Mouse (Mus musculus): ENCODE results near the gene Dnm3. TPM values are rescaled to one million over a fixed set of nuclear protein-coding genes. Genes with fewer than 3 reads are reported as not detected.

Gene Dnm3
- total and polyA plus RNA-seq, 3 experiments, result not detected

DNA sequence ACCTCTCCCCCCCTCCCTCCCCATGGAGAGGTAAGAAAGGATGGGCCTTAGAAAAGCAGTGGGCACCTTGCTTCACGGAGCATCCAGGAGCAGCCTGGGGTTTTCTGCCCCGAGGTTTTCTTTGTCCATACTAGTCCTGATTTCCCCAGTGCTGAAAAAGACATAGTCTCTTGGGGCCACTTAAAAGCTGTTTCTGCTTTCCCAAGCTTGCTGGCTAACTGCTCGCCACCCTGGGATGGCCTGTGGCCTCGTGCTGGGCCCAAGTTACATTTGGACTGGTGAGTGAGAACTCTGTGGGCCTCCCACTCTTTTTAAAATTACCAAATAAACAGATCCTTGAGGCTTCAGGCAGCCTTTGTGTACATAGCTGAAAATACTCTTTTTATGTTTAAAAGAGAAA, 500.5 kb downstream of the Dnm3 start:
- no peak for DNase-seq (ENCODE audit: low read depth, low spot score)
- Histone ChIP-seq H3K9ac (ENCODE audit: control insufficient read depth, low read depth, low read length, poor library complexity, severe bottlenecking) (no peak overlapping the region), H3K27me3 (ENCODE audit: control insufficient read depth in 1 of 2, insufficient read depth in 2 of 2, low read length in 2 of 2) (peaks cover 4 to 6% of the 10 kb centered on the region in 2 experiments; a peak in 3 of 4 replicates)

DNA sequence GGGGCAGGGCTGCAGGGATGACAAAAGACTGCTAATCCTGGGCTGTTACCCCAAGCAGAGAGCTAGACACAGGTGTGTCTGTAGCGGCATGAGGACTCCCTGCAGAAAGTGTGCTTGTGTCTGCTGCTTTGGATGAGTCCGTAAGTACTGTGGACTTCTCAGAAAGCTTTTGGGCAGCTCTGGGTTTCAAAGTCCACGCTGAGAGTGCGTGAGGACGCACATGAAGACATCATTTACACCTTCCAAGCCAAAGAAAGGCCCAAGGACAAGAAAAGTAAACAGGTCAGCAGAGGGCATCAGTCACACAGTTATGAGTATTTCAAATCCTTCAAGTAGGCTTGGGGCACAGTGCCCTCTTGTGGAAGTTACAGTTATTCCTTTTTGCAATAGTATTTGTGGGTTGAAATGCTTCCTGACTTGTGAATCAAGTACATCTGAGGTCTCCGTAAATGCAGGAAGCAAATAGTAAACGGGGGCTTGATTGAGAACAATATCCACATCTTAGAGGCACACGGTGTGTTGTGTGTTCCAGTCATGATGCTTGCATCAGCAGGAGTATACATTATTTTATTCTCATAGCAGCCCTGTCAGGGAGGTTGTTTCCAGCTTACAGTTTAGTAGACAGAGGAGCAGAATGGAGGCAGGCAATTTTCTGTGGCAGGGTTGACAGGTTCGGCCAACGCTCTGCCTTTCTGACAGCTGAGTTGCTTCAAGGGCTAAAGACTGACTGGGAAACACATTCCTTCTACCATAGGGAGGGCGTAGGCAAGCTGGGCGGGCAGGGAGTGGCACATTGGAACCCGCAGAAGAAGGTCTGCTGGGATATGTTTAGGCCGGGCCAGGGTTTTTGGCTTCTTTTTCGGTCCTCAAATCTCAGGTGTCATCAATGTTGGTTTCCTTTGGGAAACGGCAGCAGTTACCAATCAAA, 501.3 kb downstream of the Dnm3 start:
- H3K36me3 ChIP-seq (ENCODE audit: control insufficient read depth in 1 of 2, insufficient read depth in 2 of 2, low read length in 2 of 2), result 0 out of 4 replicates have a peak, but pooled peaks cover 0 to 4% of the 10 kb centered on the region in 2 experiments
- no peak overlapping the region for H3K4me3 ChIP-seq (ENCODE audit: control insufficient read depth in 1 of 2, insufficient read depth in 1 of 2, low read depth in 2 of 2, low read length in 2 of 2)
- no peaks in the 10 kb centered on the region for H3K4me1 ChIP-seq (ENCODE audit: control insufficient read depth in 1 of 2, insufficient read depth in 2 of 2, low read length in 2 of 2)

More for the DNA sequence above, 500.5 kb downstream of the Dnm3 start:
- Histone ChIP-seq H3K9me3 (replicated peaks; ENCODE audit: insufficient read depth, low read length) (no peaks in the 10 kb centered on the region), H3K4me1 (ENCODE audit: control insufficient read depth in 1 of 2, insufficient read depth in 2 of 2, low read length in 2 of 2) (no peaks in the 10 kb centered on the region), H3K27ac (ENCODE audit: control insufficient read depth, low read depth, low read length) (no peak overlapping the region), H3K79me2 (ENCODE audit: control insufficient read depth, insufficient read depth, low read length, poor library complexity) (no peaks in the 10 kb centered on the region), H3K4me3 (ENCODE audit: control insufficient read depth in 1 of 2, insufficient read depth in 1 of 2, low read depth in 2 of 2, low read length in 2 of 2) (no peak overlapping the region), H3K36me3 (ENCODE audit: control insufficient read depth in 1 of 2, insufficient read depth in 2 of 2, low read length in 2 of 2) (0 out of 4 replicates have a peak, but pooled peaks cover 0 to 4% of the 10 kb centered on the region in 2 experiments)
- TF ChIP-seq ZC3H11A (IDR thresholded peaks at IDR 0.05; ENCODE audit: low read depth, low read length) (no peak), EP300 (IDR thresholded peaks at IDR 0.05; ENCODE audit: low read depth in 1 of 2, low read length in 2 of 2) (no peak), TCF12 (IDR thresholded peaks at IDR 0.05; ENCODE audit: low read depth, low read length) (no peak), USF2 (IDR thresholded peaks at IDR 0.05; ENCODE audit: borderline replicate concordance in 1 of 2, insufficient read depth in 1 of 2, low read depth in 1 of 2, low read length in 2 of 2) (no peak), RAD21 (IDR thresholded peaks at IDR 0.05; ENCODE audit: low read depth, low read length) (no peak), MAX (IDR thresholded peaks at IDR 0.05; ENCODE audit: low read length) (no peak), BHLHE40 (IDR thresholded peaks at IDR 0.05; ENCODE audit: borderline replicate concordance, low read depth, low read length) (no peak), TBP (IDR thresholded peaks at IDR 0.05; ENCODE audit: low read depth, low read length) (no peak), CTCF (IDR thresholded peaks at IDR 0.05 in 2 of 3, conservative IDR thresholded peaks at IDR 0.05 in 1 of 3; ENCODE audit: control insufficient read depth in 1 of 3, insufficient read depth in 1 of 3, low read depth in 2 of 3, low read length in 3 of 3, poor library complexity in 1 of 3, severe bottlenecking in 1 of 3) (no peak)

More for the DNA sequence above, 501.3 kb downstream of the Dnm3 start:
- Histone ChIP-seq H3K79me2 (ENCODE audit: control insufficient read depth, insufficient read depth, low read length, poor library complexity) (no peaks in the 10 kb centered on the region), H3K27ac (ENCODE audit: control insufficient read depth, low read depth, low read length) (no peak overlapping the region), H3K9ac (ENCODE audit: control insufficient read depth, low read depth, low read length, poor library complexity, severe bottlenecking) (no peak overlapping the region), H3K9me3 (replicated peaks; ENCODE audit: insufficient read depth, low read length) (no peaks in the 10 kb centered on the region), H3K27me3 (ENCODE audit: control insufficient read depth in 1 of 2, insufficient read depth in 2 of 2, low read length in 2 of 2) (peaks cover 2 to 4% of the 10 kb centered on the region in 2 experiments; a peak in 3 of 4 replicates)
- 0 out of 2 replicates have a peak, but pooled peaks have one; percentile 22 for TF ChIP-seq ZNF384 (IDR thresholded peaks at IDR 0.05; ENCODE audit: low read depth, low read length)
- peak; percentile 97 for TF ChIP-seq ZC3H11A (IDR thresholded peaks at IDR 0.05; ENCODE audit: low read depth, low read length)
- TF ChIP-seq CTCF (IDR thresholded peaks at IDR 0.05 in 2 of 3, conservative IDR thresholded peaks at IDR 0.05 in 1 of 3; ENCODE audit: control insufficient read depth in 1 of 3, insufficient read depth in 1 of 3, low read depth in 2 of 3, low read length in 3 of 3, poor library complexity in 1 of 3, severe bottlenecking in 1 of 3), result peak; percentile 25 to 99 (median 72); a peak in 5 of 6 replicates
- no peak for TF ChIP-seq CHD2 (IDR thresholded peaks at IDR 0.05; ENCODE audit: low read length)
- no peak for TF ChIP-seq TCF12 (IDR thresholded peaks at IDR 0.05; ENCODE audit: low read depth, low read length)
- TF ChIP-seq SIN3A (IDR thresholded peaks at IDR 0.05; ENCODE audit: low read length), result peak; percentile 66; the same call in 1 of the 2 replicates
- peak; percentile 93 for TF ChIP-seq SMC3 (IDR thresholded peaks at IDR 0.05; ENCODE audit: low read depth, low read length)
- TF ChIP-seq RAD21 (IDR thresholded peaks at IDR 0.05; ENCODE audit: low read depth, low read length), result peak; percentile 96
- DNase-seq (ENCODE audit: low read depth, low spot score), result peak; percentile 91
